Mouse (Mus musculus): ENCODE data around the gene Prpf40a. TPM values are rescaled to one million over a fixed set of nuclear protein-coding genes. Genes with fewer than 3 reads are reported as not detected.
A peak's percentile ranks its signal among the peaks of the same experiment; 100 is the strongest.

Gene Prpf40a
- polyA plus RNA-seq, 1 experiment: 23.1 TPM

DNA sequence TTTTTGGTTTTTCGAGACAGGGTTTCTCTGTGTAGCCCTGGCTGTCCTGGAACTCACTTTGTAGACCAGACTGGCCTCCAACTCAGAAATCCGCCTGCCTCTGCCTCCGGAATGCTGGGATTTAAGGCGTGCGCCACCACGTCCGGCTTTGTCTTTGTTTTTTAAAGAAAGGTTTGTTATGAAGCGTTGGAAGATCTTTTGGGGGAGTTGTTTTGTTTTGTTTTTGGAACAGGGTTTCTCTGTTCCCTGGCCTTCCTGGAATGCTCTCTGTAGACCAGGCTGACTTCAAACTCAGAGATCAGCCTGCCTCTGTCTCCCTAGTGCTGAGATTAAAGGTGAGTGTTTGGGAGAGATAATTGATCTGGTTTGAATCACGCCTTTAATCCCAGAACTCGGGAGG, 5.3 kb upstream of the Prpf40a start:
- WGBS: 93% methylated on average over 10 of the region's 10 CpGs
- TF ChIP-seq POLR2A (IDR thresholded peaks at IDR 0.05; ENCODE audit: borderline replicate concordance, insufficient read depth, low read length) (no peak), CTCF (IDR thresholded peaks at IDR 0.05; ENCODE audit: borderline replicate concordance, insufficient read depth, low read depth, low read length) (no peak)
- Histone ChIP-seq H3K27ac (ENCODE audit: insufficient read depth, low read length) (no peak overlapping the region), H3K27me3 (ENCODE audit: control insufficient read depth, insufficient read depth, low read length) (no peaks in the 10 kb centered on the region), H3K4me1 (ENCODE audit: control insufficient read depth, insufficient read depth, low read length) (no peaks in the 10 kb centered on the region), H3K4me3 (replicated peaks; ENCODE audit: insufficient read depth, low read depth, low read length) (no peak overlapping the region)
- DNase-seq: no peak

DNA sequence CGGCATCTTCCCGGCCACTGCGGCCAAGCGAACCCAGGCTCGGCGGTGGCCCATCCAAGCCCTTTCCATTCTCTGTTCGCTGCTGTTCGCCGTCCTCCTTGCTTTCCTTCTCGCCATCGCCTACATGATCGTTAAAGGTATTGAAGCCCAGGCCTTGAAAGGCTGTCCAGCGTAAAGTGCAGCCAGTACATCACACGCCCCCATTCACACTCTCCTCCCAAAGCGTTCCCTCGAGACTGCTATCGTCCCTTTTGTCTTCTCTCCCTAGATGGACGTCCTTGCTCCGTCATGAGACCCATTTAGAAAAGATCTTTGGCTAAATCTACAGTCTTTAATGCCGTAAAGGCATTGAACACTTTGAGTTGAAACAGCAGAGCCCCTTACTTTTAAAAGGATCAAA, 1.3 kb upstream of the Prpf40a start:
- H3K4me3 ChIP-seq (replicated peaks; ENCODE audit: insufficient read depth, low read depth, low read length): peak overlapping the region; percentile 75
- no peak for DNase-seq

DNA sequence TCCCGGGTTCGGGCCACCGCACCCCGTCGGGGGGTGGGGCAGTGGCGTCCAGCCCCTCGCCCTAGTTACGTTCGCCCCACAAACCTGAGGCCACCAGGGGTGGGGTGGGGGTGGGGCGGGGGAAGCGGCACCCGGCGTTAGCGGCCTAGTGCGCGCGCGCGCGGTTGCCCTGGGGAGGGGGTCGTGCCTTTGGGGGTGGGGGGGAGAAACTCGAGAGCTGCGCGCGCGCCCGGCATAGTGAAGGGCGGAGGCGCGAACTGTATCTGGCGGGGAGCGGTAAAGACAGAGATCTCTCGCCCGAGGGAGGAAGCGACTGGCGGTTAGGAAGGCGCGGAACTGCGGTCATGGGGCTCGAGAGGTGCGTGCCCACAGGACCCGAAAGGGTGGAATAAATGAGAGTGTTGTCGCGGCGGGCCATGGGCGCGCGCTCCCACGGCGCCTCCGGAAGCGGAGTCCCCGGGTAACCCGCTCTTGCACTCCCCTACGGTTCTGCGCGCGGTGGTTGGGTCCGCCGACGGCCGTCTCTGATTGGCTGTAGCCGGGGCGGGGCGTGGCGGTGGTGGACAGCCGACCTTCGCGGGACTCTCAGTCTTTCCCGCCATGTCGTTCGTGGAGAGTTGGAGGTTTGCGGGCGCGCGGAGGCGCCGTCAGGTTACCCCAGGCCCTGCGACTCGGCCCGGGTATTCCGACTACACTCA, 588 bp upstream of the Prpf40a start, which contains the start of gene Arl6ip6:
TSS of gene Arl6ip6 (plus strand) at position 204 of the 698 bp plus-strand sequence.
- no peaks in the 10 kb centered on the region for H3K27me3 ChIP-seq (ENCODE audit: control insufficient read depth, insufficient read depth, low read length)
- under 1% methylated on average over 82 of the region's 82 CpGs for WGBS
- DNase-seq: peak; percentile 97 to 99

More for the DNA sequence above, 1.3 kb upstream of the Prpf40a start:
- Histone ChIP-seq H3K27ac (ENCODE audit: insufficient read depth, low read length) (0 out of 2 replicates have a peak overlapping the region, but pooled peaks have one; percentile 10), H3K4me1 (ENCODE audit: control insufficient read depth, insufficient read depth, low read length) (no peaks in the 10 kb centered on the region), H3K27me3 (ENCODE audit: control insufficient read depth, insufficient read depth, low read length) (no peaks in the 10 kb centered on the region)
- TF ChIP-seq POLR2A (IDR thresholded peaks at IDR 0.05; ENCODE audit: borderline replicate concordance, insufficient read depth, low read length): no peak
- TF ChIP-seq CTCF (IDR thresholded peaks at IDR 0.05; ENCODE audit: borderline replicate concordance, insufficient read depth, low read depth, low read length): no peak
- 0% methylated on average over 20 of the region's 20 CpGs for WGBS

DNA sequence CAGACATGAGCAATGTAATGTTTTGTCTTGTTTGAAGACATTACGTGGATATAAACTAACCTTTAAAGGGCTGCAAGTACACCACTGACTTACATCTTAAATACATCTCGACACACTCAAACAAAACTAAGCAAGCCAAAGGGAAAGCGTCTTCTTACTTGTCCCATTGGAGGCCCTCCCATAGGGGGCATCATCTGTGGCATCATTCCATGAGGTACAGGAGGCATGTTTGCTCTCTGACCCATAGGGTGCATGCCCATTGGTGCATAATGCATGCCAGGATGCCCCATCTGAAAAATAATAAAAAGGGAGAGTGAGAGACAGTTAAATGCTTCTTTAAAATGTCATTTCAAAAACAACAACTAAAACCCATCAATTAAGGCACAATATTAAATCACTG, 1.3 kb downstream of the Prpf40a start:
- H3K27me3 ChIP-seq (ENCODE audit: control insufficient read depth, insufficient read depth, low read length): no peaks in the 10 kb centered on the region
- 51% methylated on average over 3 of the region's 3 CpGs for WGBS
- no peaks in the 10 kb centered on the region for H3K4me1 ChIP-seq (ENCODE audit: control insufficient read depth, insufficient read depth, low read length)
- no peak overlapping the region for H3K27ac ChIP-seq (ENCODE audit: insufficient read depth, low read length)
- peak; percentile 14 to 36 for DNase-seq
- no peak overlapping the region for H3K4me3 ChIP-seq (replicated peaks; ENCODE audit: insufficient read depth, low read depth, low read length)
- TF ChIP-seq CTCF (IDR thresholded peaks at IDR 0.05; ENCODE audit: borderline replicate concordance, insufficient read depth, low read depth, low read length): no peak
- TF ChIP-seq POLR2A (IDR thresholded peaks at IDR 0.05; ENCODE audit: borderline replicate concordance, insufficient read depth, low read length): no peak

More for the DNA sequence above, 588 bp upstream of the Prpf40a start, which contains the start of gene Arl6ip6:
- Histone ChIP-seq H3K4me3 (replicated peaks; ENCODE audit: insufficient read depth, low read depth, low read length) (peak within 1 kb of the TSS; percentile 97), H3K4me1 (ENCODE audit: control insufficient read depth, insufficient read depth, low read length) (no peaks in the 10 kb centered on the region), H3K27ac (ENCODE audit: insufficient read depth, low read length) (peak within 1 kb of the TSS; percentile 93)
- TF ChIP-seq POLR2A (IDR thresholded peaks at IDR 0.05; ENCODE audit: borderline replicate concordance, insufficient read depth, low read length) (peak; percentile 63), CTCF (IDR thresholded peaks at IDR 0.05; ENCODE audit: borderline replicate concordance, insufficient read depth, low read depth, low read length) (no peak)

DNA sequence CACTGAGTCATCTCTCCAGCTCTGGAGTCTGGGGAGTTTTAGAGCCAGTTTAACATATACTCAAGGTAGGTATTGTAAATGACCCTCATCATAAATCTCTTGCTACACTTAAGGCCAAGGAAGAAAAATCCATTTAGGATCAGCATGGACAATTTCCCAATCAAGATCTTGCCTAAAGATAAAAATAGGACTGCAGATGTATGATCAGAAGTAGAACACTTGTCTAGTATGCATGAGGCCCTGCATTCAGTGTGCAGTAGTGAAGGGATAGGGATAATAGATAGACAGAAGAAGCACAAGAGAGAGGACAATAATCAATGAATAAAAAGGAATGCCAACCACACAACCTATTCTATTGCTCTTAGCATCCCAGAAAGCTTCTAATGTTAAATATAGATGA, 11.2 kb downstream of the Prpf40a start:
- no peak overlapping the region for H3K27ac ChIP-seq (ENCODE audit: insufficient read depth, low read length)
- no peak overlapping the region for H3K4me3 ChIP-seq (replicated peaks; ENCODE audit: insufficient read depth, low read depth, low read length)
- TF ChIP-seq POLR2A (IDR thresholded peaks at IDR 0.05; ENCODE audit: borderline replicate concordance, insufficient read depth, low read length) (no peak), CTCF (IDR thresholded peaks at IDR 0.05; ENCODE audit: borderline replicate concordance, insufficient read depth, low read depth, low read length) (no peak)
- H3K27me3 ChIP-seq (ENCODE audit: control insufficient read depth, insufficient read depth, low read length): no peaks in the 10 kb centered on the region
- no peak for DNase-seq
- H3K4me1 ChIP-seq (ENCODE audit: control insufficient read depth, insufficient read depth, low read length): no peaks in the 10 kb centered on the region

DNA sequence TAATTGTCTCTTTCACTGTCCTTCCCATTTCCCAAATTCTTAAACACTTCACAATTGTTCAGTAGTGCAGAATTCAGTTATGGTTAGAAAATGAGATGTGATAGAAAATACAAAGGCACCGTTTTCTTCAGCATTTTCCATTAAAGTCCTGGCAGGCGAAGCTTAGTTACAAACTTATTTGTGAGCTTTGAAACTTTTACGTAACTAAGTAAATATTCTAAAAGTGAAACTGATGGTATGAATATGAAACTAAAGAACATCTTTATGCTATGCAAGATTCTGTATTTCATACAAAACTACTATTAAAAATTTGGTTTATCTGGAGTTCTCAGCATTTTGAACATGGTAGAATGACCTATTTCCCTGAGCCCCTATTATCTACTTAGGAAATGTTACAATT, 12.1 kb downstream of the Prpf40a start:
- no peaks in the 10 kb centered on the region for H3K27me3 ChIP-seq (ENCODE audit: control insufficient read depth, insufficient read depth, low read length)
- H3K4me3 ChIP-seq (replicated peaks; ENCODE audit: insufficient read depth, low read depth, low read length): no peak overlapping the region
- 83% methylated on average over 3 of the region's 3 CpGs for WGBS
- DNase-seq: no peak
- TF ChIP-seq POLR2A (IDR thresholded peaks at IDR 0.05; ENCODE audit: borderline replicate concordance, insufficient read depth, low read length) (no peak), CTCF (IDR thresholded peaks at IDR 0.05; ENCODE audit: borderline replicate concordance, insufficient read depth, low read depth, low read length) (no peak)
- no peaks in the 10 kb centered on the region for H3K4me1 ChIP-seq (ENCODE audit: control insufficient read depth, insufficient read depth, low read length)
- no peak overlapping the region for H3K27ac ChIP-seq (ENCODE audit: insufficient read depth, low read length)

DNA sequence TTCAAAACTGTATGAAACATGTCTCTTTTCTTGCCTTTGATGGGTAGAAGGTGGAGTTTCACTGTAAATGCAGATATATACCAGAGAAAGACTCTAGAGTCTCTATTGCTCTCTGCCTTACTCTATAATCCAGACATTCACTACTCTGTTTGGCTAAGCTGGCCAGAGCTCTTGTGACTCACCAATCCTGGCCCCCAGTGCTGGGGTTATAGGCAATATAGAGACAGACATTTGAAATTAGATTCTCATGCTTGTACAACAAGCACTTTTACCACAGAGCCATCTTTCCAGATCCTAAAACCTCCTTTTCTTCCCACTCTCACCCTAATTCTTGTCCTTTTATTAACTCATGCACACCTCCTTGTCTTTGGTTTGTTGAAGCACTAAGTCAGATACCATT, 17.1 kb downstream of the Prpf40a start:
- no peak for TF ChIP-seq POLR2A (IDR thresholded peaks at IDR 0.05; ENCODE audit: borderline replicate concordance, insufficient read depth, low read length)
- Histone ChIP-seq H3K4me3 (replicated peaks; ENCODE audit: insufficient read depth, low read depth, low read length) (no peak overlapping the region), H3K27me3 (ENCODE audit: control insufficient read depth, insufficient read depth, low read length) (no peaks in the 10 kb centered on the region), H3K27ac (ENCODE audit: insufficient read depth, low read length) (no peak overlapping the region), H3K4me1 (ENCODE audit: control insufficient read depth, insufficient read depth, low read length) (no peaks in the 10 kb centered on the region)
- DNase-seq: no peak

DNA sequence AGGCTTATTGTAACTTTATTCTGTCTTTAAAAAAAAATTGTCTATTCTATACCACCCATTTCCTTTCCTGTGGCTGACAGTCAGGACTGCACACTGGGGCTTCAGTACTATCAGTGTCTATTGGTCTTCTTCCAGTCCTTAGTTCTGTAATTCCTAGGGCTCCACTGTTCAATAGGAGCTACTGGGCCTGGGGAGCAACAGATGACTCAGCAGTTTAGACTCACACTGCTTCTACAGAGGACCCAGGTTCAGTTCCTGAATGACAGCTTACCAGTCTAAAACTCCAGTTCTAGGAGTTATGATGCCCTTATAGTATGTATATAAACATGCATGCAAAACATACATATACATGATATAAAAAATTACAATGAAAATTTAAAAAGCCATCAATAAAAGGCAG, 44.2 kb downstream of the Prpf40a start:
- no peaks in the 10 kb centered on the region for H3K4me1 ChIP-seq (ENCODE audit: control insufficient read depth, insufficient read depth, low read length)
- no peaks in the 10 kb centered on the region for H3K27me3 ChIP-seq (ENCODE audit: control insufficient read depth, insufficient read depth, low read length)
- H3K4me3 ChIP-seq (replicated peaks; ENCODE audit: insufficient read depth, low read depth, low read length): no peak overlapping the region
- DNase-seq: no peak
- no peak overlapping the region for H3K27ac ChIP-seq (ENCODE audit: insufficient read depth, low read length)
- TF ChIP-seq CTCF (IDR thresholded peaks at IDR 0.05; ENCODE audit: borderline replicate concordance, insufficient read depth, low read depth, low read length) (no peak), POLR2A (IDR thresholded peaks at IDR 0.05; ENCODE audit: borderline replicate concordance, insufficient read depth, low read length) (no peak)

Data from cerebellum, adult 2 months (tissue).